Mouse (Mus musculus): ENCODE measurements at regions not wholly inside any gene's neighbourhood (a gene's known extent, or its start where the extent isn't known, plus 50 kb on each side); places are given as distances from the start of the nearest gene placed in this dataset.

DNA sequence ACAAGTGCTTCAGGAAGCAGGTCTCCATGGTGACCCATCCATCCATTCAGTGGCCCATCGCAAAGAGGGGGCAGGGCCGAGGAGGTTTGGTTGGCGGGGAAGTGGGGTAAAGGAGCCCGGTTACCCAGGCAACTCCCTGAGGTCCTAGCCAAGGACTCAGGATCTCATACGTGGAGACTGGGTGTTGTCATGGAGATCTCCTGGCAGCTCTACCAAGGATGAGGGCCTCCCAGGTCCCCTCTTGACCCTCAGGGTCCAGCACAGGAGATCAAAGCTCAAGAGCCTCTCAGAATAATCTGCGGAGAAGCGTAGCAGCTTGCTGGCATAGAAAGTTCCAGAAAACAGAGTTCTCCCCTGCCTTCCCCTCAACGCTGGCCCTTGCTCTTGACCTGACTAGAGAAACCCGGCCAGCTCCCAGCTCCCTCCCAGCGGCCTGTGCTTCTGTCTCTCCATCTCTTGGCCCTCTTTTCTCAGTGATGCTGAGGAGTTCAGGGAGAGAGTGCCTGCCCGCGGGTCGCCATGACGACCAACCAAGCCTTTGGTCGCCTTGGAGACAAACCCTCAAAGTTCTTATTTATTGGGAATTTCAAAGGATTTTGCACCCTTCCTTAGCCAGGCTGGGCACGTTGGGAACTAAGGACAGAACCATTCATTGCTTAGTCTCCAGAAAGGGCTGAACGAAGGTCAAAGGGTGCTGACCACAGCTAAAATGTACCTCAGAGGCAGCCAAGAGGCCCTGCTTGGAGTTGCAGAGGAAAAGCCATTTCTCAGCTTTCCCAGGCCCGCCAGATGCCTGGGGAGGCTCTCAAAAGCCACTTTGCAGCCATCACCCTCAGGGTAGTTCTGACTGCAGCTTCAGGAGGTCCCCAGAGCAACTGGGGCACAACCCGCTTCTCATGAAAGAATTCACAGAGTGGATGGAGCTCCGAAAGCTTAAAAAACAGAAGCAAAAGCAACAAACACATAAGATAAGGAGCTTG, 60.0 kb downstream of the Ubiad1 start:
- H3K27ac ChIP-seq (replicated peaks): peak overlapping the region; percentile 90
- 18% methylated on average over 20 of the region's 20 CpGs for WGBS
- peaks cover 13% of the 10 kb centered on the region for H3K9me3 ChIP-seq (replicated peaks)
- no peaks in the 10 kb centered on the region; the same call in 1 of the 2 replicates for H3K36me3 ChIP-seq
- peaks cover 66% of the 10 kb centered on the region for H3K4me1 ChIP-seq
- DNase-seq (ENCODE audit: low spot score): peak; percentile 94
- 0 out of 2 replicates have a peak, but pooled peaks cover 5% of the 10 kb centered on the region for H3K27me3 ChIP-seq (ENCODE audit: low read depth, poor library complexity, severe bottlenecking)
- H3K4me3 ChIP-seq: peak overlapping the region; percentile 16

DNA sequence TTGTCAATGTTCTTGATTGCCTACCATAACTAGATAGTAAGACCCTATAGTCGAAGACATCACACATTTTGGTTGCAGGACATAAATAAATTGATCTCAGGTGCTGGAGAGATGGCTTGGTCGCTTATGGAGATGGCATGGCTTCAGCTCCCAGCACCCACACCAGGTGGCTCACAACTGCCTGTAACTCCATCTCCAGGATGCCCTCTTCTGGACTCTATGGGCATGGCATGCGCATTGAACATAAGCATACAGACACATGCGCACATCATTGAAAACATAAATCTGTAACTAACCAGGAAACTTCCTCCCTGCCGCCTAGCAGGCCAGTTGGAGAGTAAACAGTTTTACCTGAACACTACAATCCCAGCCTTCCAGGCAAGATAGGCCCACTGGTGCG, 64.0 kb downstream of the Ubiad1 start:
- Histone ChIP-seq H3K4me1 (peaks cover 67% of the 10 kb centered on the region), H3K36me3 (no peaks in the 10 kb centered on the region; the same call in 1 of the 2 replicates), H3K4me3 (no peak overlapping the region), H3K27ac (replicated peaks) (peak overlapping the region; percentile 90), H3K27me3 (ENCODE audit: low read depth, poor library complexity, severe bottlenecking) (peaks cover 6% of the 10 kb centered on the region; the same call in 1 of the 2 replicates), H3K9me3 (replicated peaks) (peaks cover 10% of the 10 kb centered on the region)
- WGBS: 87% methylated on average over 6 of the region's 6 CpGs
- DNase-seq (ENCODE audit: low spot score): no peak

DNA sequence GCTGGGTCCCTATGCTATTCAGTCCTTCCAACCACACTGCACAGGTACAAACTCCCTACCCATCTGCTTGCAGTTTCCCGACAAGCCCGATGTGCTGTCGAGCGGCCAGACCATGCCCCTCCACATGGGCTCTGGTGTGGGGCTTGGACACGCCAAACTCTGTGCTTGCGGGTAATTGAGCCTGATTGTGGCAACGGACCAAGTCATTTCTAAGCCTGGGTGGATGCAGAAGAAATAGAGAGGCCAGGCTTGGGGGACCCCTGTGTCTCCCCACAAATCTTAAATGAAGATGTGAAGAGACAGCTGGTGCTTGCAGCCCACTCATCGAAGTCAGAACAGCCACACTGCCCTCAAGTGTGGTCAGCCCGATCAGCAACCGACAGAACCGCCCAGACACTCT, 66.1 kb downstream of the Ubiad1 start:
- Histone ChIP-seq H3K4me3 (no peak overlapping the region), H3K4me1 (peaks cover 51% of the 10 kb centered on the region), H3K27ac (replicated peaks) (peak overlapping the region; percentile 68), H3K9me3 (replicated peaks) (peaks cover 14% of the 10 kb centered on the region), H3K27me3 (ENCODE audit: low read depth, poor library complexity, severe bottlenecking) (peaks cover 6% of the 10 kb centered on the region; the same call in 1 of the 2 replicates), H3K36me3 (no peaks in the 10 kb centered on the region; the same call in 1 of the 2 replicates)
- DNase-seq (ENCODE audit: low spot score): no peak
- WGBS: 80% methylated on average over 11 of the region's 11 CpGs

DNA sequence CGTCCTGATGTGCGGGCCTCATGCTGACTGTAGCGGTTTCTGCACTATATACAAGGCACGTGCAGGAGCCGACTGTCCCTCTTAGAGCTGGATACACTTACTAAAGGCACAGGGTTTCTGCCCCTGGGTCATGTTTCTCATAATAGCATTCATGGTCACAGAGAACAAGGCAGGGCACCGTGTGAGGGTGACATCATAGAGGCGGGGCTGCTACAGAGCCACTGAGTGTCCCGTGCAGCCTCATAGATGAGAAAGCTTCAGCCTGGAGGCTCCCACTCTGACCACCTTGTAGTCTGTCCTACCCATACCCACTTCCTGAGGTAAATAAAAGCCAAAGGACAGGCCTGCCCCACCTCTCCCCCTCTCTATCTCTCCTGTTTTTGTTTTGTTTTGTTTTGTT, 67.2 kb downstream of the Ubiad1 start:
- Histone ChIP-seq H3K36me3 (no peaks in the 10 kb centered on the region; the same call in 1 of the 2 replicates), H3K27ac (replicated peaks) (peak overlapping the region; percentile 68), H3K4me1 (peaks cover 42% of the 10 kb centered on the region)

DNA sequence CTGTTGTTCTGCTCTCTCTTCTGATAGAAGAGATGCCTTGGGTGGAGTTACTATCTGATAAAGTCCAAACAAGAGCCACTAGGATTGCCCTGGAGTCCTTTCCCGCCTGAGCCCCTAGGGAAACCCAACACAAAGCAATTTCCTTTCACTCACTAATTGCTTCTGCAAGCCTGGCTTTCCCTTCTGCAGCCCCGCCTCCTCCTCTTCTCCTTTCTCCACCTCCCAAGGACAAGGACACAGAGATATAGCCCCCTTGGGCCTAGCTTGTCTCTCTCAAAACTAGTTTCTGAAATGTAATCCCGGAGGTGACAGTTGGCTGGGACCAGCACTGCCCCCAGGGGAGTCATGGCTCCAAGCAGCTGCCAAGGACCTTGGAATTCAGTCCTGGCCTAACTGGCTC, 68.1 kb downstream of the Ubiad1 start:
- 48% methylated on average over 3 of the region's 3 CpGs for WGBS
- Histone ChIP-seq H3K36me3 (no peaks in the 10 kb centered on the region; the same call in 1 of the 2 replicates), H3K9me3 (replicated peaks) (peaks cover 8% of the 10 kb centered on the region), H3K4me1 (peaks cover 39% of the 10 kb centered on the region), H3K27ac (replicated peaks) (peak overlapping the region; percentile 68), H3K4me3 (no peak overlapping the region), H3K27me3 (ENCODE audit: low read depth, poor library complexity, severe bottlenecking) (peaks cover 6% of the 10 kb centered on the region; the same call in 1 of the 2 replicates)
- no peak for DNase-seq (ENCODE audit: low spot score)

More for the DNA sequence above, 67.2 kb downstream of the Ubiad1 start:
- Histone ChIP-seq H3K27me3 (ENCODE audit: low read depth, poor library complexity, severe bottlenecking) (peaks cover 6% of the 10 kb centered on the region; the same call in 1 of the 2 replicates), H3K4me3 (no peak overlapping the region), H3K9me3 (replicated peaks) (peaks cover 14% of the 10 kb centered on the region)
- WGBS: 58% methylated on average over 8 of the region's 8 CpGs
- no peak for DNase-seq (ENCODE audit: low spot score)

- no peak for DNase-seq (ENCODE audit: low spot score)
- Histone ChIP-seq H3K27me3 (ENCODE audit: low read depth, poor library complexity, severe bottlenecking) (no peaks in the 10 kb centered on the region), H3K36me3 (no peaks in the 10 kb centered on the region), H3K4me3 (no peak overlapping the region), H3K9me3 (replicated peaks) (peaks cover 10% of the 10 kb centered on the region; the same call in 1 of the 2 replicates), H3K4me1 (peaks cover 14% of the 10 kb centered on the region), H3K27ac (replicated peaks) (no peak overlapping the region)
- WGBS: 94% methylated on average over 7 of the region's 7 CpGs
Observed at GRCm38 (mm10) chr4:148371489-148371888, 73.1 kb downstream of the Ubiad1 start.

- DNase-seq (ENCODE audit: low spot score): no peak
- peaks cover 6% of the 10 kb centered on the region; the same call in 1 of the 2 replicates for H3K9me3 ChIP-seq (replicated peaks)
- no peak overlapping the region for H3K27ac ChIP-seq (replicated peaks)
- no peaks in the 10 kb centered on the region for H3K4me1 ChIP-seq
- WGBS: 80% methylated on average over 3 of the region's 3 CpGs
- no peaks in the 10 kb centered on the region for H3K27me3 ChIP-seq (ENCODE audit: low read depth, poor library complexity, severe bottlenecking)
- H3K4me3 ChIP-seq: no peak overlapping the region
- H3K36me3 ChIP-seq: no peaks in the 10 kb centered on the region
Observed at GRCm38 (mm10) chr4:148367671-148368070, 76.9 kb downstream of the Ubiad1 start.

DNA sequence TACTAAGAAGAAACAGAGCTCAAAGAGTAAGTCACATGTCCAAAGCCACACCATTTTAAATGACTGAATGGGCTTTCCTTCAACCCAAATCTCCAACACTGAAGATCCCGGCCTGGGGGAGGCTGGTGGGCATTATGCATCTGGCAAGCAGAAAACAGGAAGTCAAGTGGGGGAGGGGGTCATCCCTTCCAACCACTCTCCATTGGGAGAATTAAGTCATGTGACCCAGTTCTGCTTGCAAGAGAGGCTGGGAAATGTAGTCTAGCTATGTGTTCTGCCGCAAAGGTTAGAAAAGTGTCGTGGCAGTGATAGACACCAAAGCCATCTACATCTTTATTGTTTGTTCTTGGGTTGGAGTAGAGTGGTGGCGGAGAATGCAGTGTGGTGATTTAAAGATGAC, 78.0 kb upstream of the Disp3 start:
- WGBS: 50% methylated on average over 4 of the region's 4 CpGs
- no peak for DNase-seq (ENCODE audit: low spot score)
- no peaks in the 10 kb centered on the region for H3K27me3 ChIP-seq (ENCODE audit: low read depth, poor library complexity, severe bottlenecking)
- no peak overlapping the region for H3K4me3 ChIP-seq
- H3K4me1 ChIP-seq: no peaks in the 10 kb centered on the region
- peaks cover 6% of the 10 kb centered on the region; the same call in 1 of the 2 replicates for H3K9me3 ChIP-seq (replicated peaks)
- H3K27ac ChIP-seq (replicated peaks): peak overlapping the region; percentile 10; the same call in 1 of the 2 replicates
- no peaks in the 10 kb centered on the region for H3K36me3 ChIP-seq

- WGBS: 87% methylated on average over 10 of the region's 10 CpGs
- no peak for DNase-seq (ENCODE audit: low spot score)
- Histone ChIP-seq H3K27ac (replicated peaks) (no peak overlapping the region), H3K4me1 (peaks cover 4% of the 10 kb centered on the region; the same call in 1 of the 2 replicates), H3K9me3 (replicated peaks) (no peaks in the 10 kb centered on the region), H3K4me3 (no peak overlapping the region), H3K36me3 (no peaks in the 10 kb centered on the region), H3K27me3 (ENCODE audit: low read depth, poor library complexity, severe bottlenecking) (no peaks in the 10 kb centered on the region)
Observed at GRCm38 (mm10) chr4:148363366-148364121, 75.8 kb upstream of the Disp3 start.

DNA sequence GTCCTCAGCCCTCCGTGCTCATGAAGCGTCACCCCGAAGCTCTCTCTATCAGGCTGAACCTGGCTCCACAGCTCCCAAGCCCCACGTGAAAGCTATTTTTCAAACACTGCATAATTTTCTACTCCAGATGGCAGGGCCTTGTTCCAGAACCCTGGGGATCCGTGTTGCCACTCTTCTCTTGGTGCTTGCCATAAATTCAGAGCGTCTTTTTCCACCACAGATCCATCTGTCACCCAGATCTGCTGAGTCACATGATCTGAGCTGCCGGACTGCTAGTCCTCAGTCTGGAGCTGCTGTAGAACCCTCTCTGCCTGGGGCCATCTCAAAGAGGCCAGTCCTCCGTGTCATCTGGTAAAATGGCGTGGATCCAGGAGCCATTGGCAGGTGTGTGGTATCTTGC, 73.2 kb upstream of the Disp3 start:
- 0 out of 2 replicates have a peak overlapping the region, but pooled peaks have one; percentile 38 for H3K27ac ChIP-seq (replicated peaks)
- H3K4me3 ChIP-seq: no peak overlapping the region
- no peaks in the 10 kb centered on the region for H3K27me3 ChIP-seq (ENCODE audit: low read depth, poor library complexity, severe bottlenecking)
- H3K9me3 ChIP-seq (replicated peaks): no peaks in the 10 kb centered on the region
- H3K36me3 ChIP-seq: no peaks in the 10 kb centered on the region
- no peak for DNase-seq (ENCODE audit: low spot score)
- 87% methylated on average over 9 of the region's 9 CpGs for WGBS
- peaks cover 12% of the 10 kb centered on the region; the same call in 1 of the 2 replicates for H3K4me1 ChIP-seq

- H3K4me3 ChIP-seq: no peak overlapping the region
- 0 out of 2 replicates have a peak, but pooled peaks cover 3% of the 10 kb centered on the region for H3K9me3 ChIP-seq (replicated peaks)
- H3K27ac ChIP-seq (replicated peaks): no peak overlapping the region; the same call in 1 of the 2 replicates
- no peaks in the 10 kb centered on the region for H3K27me3 ChIP-seq (ENCODE audit: low read depth, poor library complexity, severe bottlenecking)
- H3K36me3 ChIP-seq: no peaks in the 10 kb centered on the region
- no peak for DNase-seq (ENCODE audit: low spot score)
- H3K4me1 ChIP-seq: peaks cover 17% of the 10 kb centered on the region
- 51% methylated on average over 4 of the region's 4 CpGs for WGBS
Observed at GRCm38 (mm10) chr4:148358336-148358735, 70.6 kb upstream of the Disp3 start.

DNA sequence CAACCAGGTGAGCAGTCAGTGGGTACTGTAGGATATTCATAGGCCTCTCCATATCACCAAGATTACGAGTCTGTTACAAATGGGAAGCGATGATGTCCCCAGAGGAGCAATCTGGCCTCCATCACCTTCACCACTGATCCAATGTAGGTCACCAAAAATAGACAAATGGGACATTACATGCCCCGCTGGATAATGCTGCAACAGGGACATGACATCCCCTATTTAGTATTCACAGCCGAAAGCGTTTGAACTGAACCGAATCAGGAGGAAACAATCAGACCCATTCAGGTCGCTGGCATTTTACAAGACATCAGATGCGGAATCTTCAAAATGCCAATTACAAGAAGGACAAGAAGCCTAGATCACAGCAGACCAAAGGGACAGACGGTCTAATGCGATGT, 69.5 kb upstream of the Disp3 start:
- no peaks in the 10 kb centered on the region for H3K36me3 ChIP-seq
- DNase-seq (ENCODE audit: low spot score): no peak
- 88% methylated on average over 10 of the region's 10 CpGs for WGBS

More for the DNA sequence above, 69.5 kb upstream of the Disp3 start:
- no peak overlapping the region for H3K4me3 ChIP-seq
- H3K4me1 ChIP-seq: peaks cover 17% of the 10 kb centered on the region
- no peak overlapping the region for H3K27ac ChIP-seq (replicated peaks)
- peaks cover 12% of the 10 kb centered on the region for H3K9me3 ChIP-seq (replicated peaks)
- H3K27me3 ChIP-seq (ENCODE audit: low read depth, poor library complexity, severe bottlenecking): no peaks in the 10 kb centered on the region
